Mouse (Mus musculus) midbrain, embryonic 16.5 days (tissue): ENCODE measurements around the gene Lipo1. TPM values are rescaled to one million over a fixed set of nuclear protein-coding genes. Genes with fewer than 3 reads are reported as not detected.
A peak's percentile ranks its signal among the peaks of the same experiment; 100 is the strongest.
"Not testable (repeated sequence)": the region's sequence is repeated elsewhere in the genome, so short reads cannot be mapped to it uniquely, and the experiment has no call there.

Experiments
- ATAC-seq: fragments of 200-750 bp; cut with Nextera tagmentation; 2 replicates; pipeline ENCODE4 v1.8.0; 2017; ENCODE audit warnings: moderate TSS enrichment
- H3K27ac ChIP-seq: fragments of 300-500 bp; sonication (generic); 2 replicates; pipeline ENCODE4 v1.5.1; 2014; ENCODE audit warnings: mild to moderate bottlenecking, low read length, mixed read lengths
- H3K27me3 ChIP-seq: fragments of 300-500 bp; sonication (generic); 2 replicates; pipeline ENCODE4 v1.6.1; 2014; ENCODE audit warnings: low read depth, low read length, mixed read lengths; ENCODE audit not compliant: control insufficient read depth, insufficient read depth
- H3K36me3 ChIP-seq: fragments of 300-500 bp; sonication (generic); 2 replicates; pipeline ENCODE4 v1.6.1; 2014; ENCODE audit warnings: mild to moderate bottlenecking, low read length, moderate library complexity, mixed read lengths; ENCODE audit not compliant: control insufficient read depth, insufficient read depth
- H3K4me1 ChIP-seq: fragments of 300-500 bp; sonication (generic); 2 replicates; pipeline ENCODE4 v1.6.1; 2014; ENCODE audit warnings: mild to moderate bottlenecking, low read length, mixed read lengths; ENCODE audit not compliant: control insufficient read depth, insufficient read depth
- H3K4me2 ChIP-seq: fragments of 300-500 bp; sonication (generic); 2 replicates; pipeline ENCODE4 v1.6.1; 2014; ENCODE audit warnings: mild to moderate bottlenecking, low read length, mixed read lengths
- H3K4me3 ChIP-seq: fragments of 300-500 bp; sonication (generic); 2 replicates; pipeline ENCODE4 v1.5.1; 2014; ENCODE audit warnings: low read depth, mild to moderate bottlenecking, low read length, moderate library complexity, mixed read lengths
- H3K9ac ChIP-seq: fragments of 300-500 bp; sonication (generic); 2 replicates; pipeline ENCODE4 v1.6.1; 2014; ENCODE audit warnings: low read depth, low read length, mixed read lengths
- H3K9me3 ChIP-seq: fragments of 300-500 bp; sonication (generic); replicated peaks from 2 replicates; pipeline ENCODE4 v1.6.1; 2014; ENCODE audit warnings: mild to moderate bottlenecking, low read length, mixed read lengths; ENCODE audit not compliant: control insufficient read depth, poor library complexity, severe bottlenecking
- WGBS: fragments of 180-500 bp; shearing (Covaris S2); extraction: QIAGEN DNeasy Blood & Tissue Kit; methylation state at CpG from one replicate; pipeline ENCODE4 v1.1.7; 2014; 5-methylcytosine and 5-hydroxymethylcytosine counted together
- polyA plus RNA-seq: library from polyadenylated mRNA; unstranded; fragments of >200 nt; fragmentation: Nextera tagmentation; extraction: Ambion mirVana; gene quantifications from 2 replicates; pipeline ENCODE4 v1.2.1, GENCODE M21; 2015

The Lipo1 gene
- polyA plus RNA-seq = not detected in 2 replicates

- H3K4me2 ChIP-seq, H3K4me3 ChIP-seq, H3K4me1 ChIP-seq, ATAC-seq, H3K36me3 ChIP-seq, H3K27me3 ChIP-seq, H3K9me3 ChIP-seq, H3K9ac ChIP-seq, H3K27ac ChIP-seq: not testable (repeated sequence)
Measured at GRCm38 (mm10) chr19:33787359-33787758, at the start of gene Lipo1. Gene Lipo1 (minus strand): TSS chr19:33787459.

DNA sequence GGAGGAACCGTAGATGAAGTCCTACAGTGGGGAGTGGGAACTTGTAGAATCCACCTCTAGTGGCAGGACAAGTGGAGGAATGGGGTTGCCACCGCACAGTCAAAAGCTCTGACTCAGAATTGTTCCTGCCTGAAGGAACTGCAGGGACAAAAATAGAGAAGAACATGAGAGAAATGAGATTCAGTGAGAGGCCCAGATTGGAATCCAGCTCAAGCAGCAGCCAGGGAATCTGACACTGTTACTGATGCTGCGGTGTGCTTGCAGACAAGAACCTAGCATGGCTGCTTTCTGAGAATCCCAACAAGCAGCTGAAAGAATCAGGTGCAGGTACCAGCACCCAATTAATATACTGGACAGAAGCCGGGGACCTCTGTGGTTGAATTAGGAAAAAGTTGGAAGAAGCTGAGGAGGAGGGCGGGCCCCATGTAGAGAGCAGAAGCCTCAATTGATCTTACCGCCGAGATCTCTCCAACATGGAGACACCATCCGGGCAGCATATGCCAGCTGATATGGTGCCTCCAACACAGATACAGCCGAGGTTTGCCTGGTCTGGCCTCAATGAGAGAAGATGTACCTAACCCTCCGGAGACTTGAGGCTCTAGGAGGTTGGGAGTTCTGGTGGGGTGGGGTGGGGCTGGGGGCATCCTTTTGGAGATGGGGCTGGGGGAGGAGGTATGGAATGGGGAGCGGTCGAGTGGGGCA is 532 bp downstream of the Lipo1 start:
- no peaks in the 10 kb centered on the region for H3K9me3 ChIP-seq
- H3K36me3 ChIP-seq = no peaks in the 10 kb centered on the region
- H3K27ac ChIP-seq = no peak overlapping the region
- H3K4me1 ChIP-seq = no peaks in the 10 kb centered on the region
- no peak overlapping the region for H3K9ac ChIP-seq
- H3K27me3 ChIP-seq = no peaks in the 10 kb centered on the region
- H3K4me3 ChIP-seq = no peak overlapping the region
- 95% methylated on average over 12 of the region's 12 CpGs for WGBS
- no peak for ATAC-seq
- no peak overlapping the region for H3K4me2 ChIP-seq

- Histone ChIP-seq H3K4me3 (peak within 1 kb of the TSS; percentile 23), H3K4me2 (peak within 1 kb of the TSS; percentile 46)
- not testable (repeated sequence) for H3K4me1 ChIP-seq, H3K9ac ChIP-seq, H3K9me3 ChIP-seq, H3K36me3 ChIP-seq, H3K27ac ChIP-seq, H3K27me3 ChIP-seq
- 29% methylated on average over 12 of the region's 41 CpGs for WGBS
- peak; percentile 99 for ATAC-seq
Measured at GRCm38 (mm10) chr19:33761287-33762086, 25.8 kb downstream of the Lipo1 start, which contains the start of gene Lipo3. Gene Lipo3 (minus strand): TSS chr19:33761951.

DNA sequence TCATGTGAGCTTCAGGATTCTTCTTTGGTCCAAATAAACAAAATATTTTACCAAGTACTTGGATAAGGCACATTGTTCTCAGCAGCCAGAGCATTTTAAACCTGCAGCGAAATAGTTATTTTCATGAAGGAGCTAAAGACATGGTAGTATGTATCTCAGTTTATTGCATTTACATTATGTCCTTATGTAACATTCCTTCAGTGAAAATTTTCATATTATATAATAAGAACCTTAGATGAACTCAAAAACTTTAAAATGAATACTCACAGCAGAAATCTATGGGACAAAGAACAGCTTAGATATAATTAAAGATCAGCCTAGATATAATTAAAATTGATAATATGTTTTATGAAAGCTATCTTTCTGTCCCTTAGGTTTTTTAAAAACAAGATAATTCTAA is 36.0 kb downstream of the Lipo1 start, which contains the start of gene Lipo2:
Gene Lipo2, minus strand, starts transcription at position 101 of the 400 bp plus-strand sequence.
- H3K36me3 ChIP-seq, H3K4me2 ChIP-seq, H3K27ac ChIP-seq, ATAC-seq, H3K9ac ChIP-seq, H3K4me1 ChIP-seq, H3K4me3 ChIP-seq, H3K27me3 ChIP-seq, H3K9me3 ChIP-seq: not testable (repeated sequence)
- 100% methylated on average over 1 of the region's 1 CpGs for WGBS

Other genes with a start within 250 kb of the Lipo1 start
- gene Gm8978, start 162.2 kb downstream of the Lipo1 start, polyA plus RNA-seq = not detected in 2 replicates
- gene Lipo2, start 36.1 kb downstream of the Lipo1 start, polyA plus RNA-seq = 1.2 and 1.7 TPM in 2 replicates
- 15.5 and 16.7 TPM in 2 replicates for gene Lipo3, start 25.5 kb downstream of the Lipo1 start, polyA plus RNA-seq
- gene Lipf, start 173.7 kb upstream of the Lipo1 start, polyA plus RNA-seq = not detected in 2 replicates
- gene Lipk, start 220.8 kb upstream of the Lipo1 start, polyA plus RNA-seq = not detected in 2 replicates